Mouse (Mus musculus): ENCODE measurements around the gene Arhgef3. TPM values are rescaled to one million over a fixed set of nuclear protein-coding genes. Genes with fewer than 3 reads are reported as not detected.

Arhgef3 gene
- polyA plus RNA-seq, 1 experiment, result 2.6 TPM

- H3K4me3 ChIP-seq (ENCODE audit: low read depth, low read length), result no peak overlapping the region
- H3K9me3 ChIP-seq (replicated peaks; ENCODE audit: control insufficient read depth, insufficient read depth, low read length, poor library complexity, severe bottlenecking), result no peaks in the 10 kb centered on the region
- no peak overlapping the region for H3K27ac ChIP-seq (ENCODE audit: insufficient read depth, low read length)
- H3K4me1 ChIP-seq (ENCODE audit: control insufficient read depth, insufficient read depth, low read length), result peaks cover 2% of the 10 kb centered on the region
- H3K36me3 ChIP-seq (ENCODE audit: control insufficient read depth, insufficient read depth, low read length, poor library complexity, severe bottlenecking), result no peaks in the 10 kb centered on the region
- TF ChIP-seq CTCF (IDR thresholded peaks at IDR 0.05; ENCODE audit: low read depth, low read length), result no peak
- no peak for TF ChIP-seq POLR2A (IDR thresholded peaks at IDR 0.05; ENCODE audit: insufficient read depth, low read length)
- TF ChIP-seq EP300 (IDR thresholded peaks at IDR 0.05; ENCODE audit: insufficient read depth, low read depth, low read length), result no peak
- no peaks in the 10 kb centered on the region for H3K27me3 ChIP-seq (ENCODE audit: control insufficient read depth, insufficient read depth, low read length, poor library complexity, severe bottlenecking)
- no peak overlapping the region for H3K9ac ChIP-seq (ENCODE audit: low read depth, poor library complexity, severe bottlenecking)
Observed at GRCm38 (mm10) chr14:27361514-27361913, 246.8 kb downstream of the Arhgef3 start.

DNA sequence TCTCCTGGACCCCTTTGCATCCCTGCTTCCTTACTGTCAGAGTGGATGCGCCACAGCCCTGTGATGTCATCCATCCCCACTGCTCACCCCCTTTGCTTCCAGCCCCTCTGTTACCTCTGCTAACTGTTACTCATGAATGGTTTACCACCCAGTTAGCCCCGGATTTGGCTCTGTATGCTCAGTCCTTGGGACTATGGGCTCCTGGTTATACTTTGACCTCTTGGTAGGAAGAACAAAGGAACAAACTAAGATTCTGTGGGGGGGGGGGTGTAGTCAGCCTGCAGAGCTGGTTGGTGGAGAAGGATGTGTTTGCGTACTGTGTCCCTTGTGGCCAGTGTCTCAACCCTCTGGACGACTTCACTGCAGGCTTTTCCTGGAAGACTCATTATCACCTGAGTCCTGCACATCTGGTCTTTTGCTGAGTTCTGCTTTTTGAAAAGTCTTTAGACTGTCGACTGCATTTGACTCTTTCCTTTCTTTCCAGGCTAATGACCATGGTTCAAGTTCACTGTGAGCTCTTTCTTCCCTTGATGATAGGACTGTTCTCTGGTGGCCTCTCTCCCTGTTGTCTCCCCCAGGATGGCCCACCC is 250.1 kb downstream of the Arhgef3 start:
- H3K36me3 ChIP-seq (ENCODE audit: control insufficient read depth, insufficient read depth, low read length, poor library complexity, severe bottlenecking), result no peaks in the 10 kb centered on the region
- no peak overlapping the region for H3K9ac ChIP-seq (ENCODE audit: low read depth, poor library complexity, severe bottlenecking)
- no peak overlapping the region for H3K4me3 ChIP-seq (ENCODE audit: low read depth, low read length)
- peaks cover 2% of the 10 kb centered on the region for H3K4me1 ChIP-seq (ENCODE audit: control insufficient read depth, insufficient read depth, low read length)
- no peak for TF ChIP-seq CTCF (IDR thresholded peaks at IDR 0.05; ENCODE audit: low read depth, low read length)
- TF ChIP-seq EP300 (IDR thresholded peaks at IDR 0.05; ENCODE audit: insufficient read depth, low read depth, low read length), result no peak
- no peak for TF ChIP-seq POLR2A (IDR thresholded peaks at IDR 0.05; ENCODE audit: insufficient read depth, low read length)
- H3K9me3 ChIP-seq (replicated peaks; ENCODE audit: control insufficient read depth, insufficient read depth, low read length, poor library complexity, severe bottlenecking), result no peaks in the 10 kb centered on the region
- H3K27me3 ChIP-seq (ENCODE audit: control insufficient read depth, insufficient read depth, low read length, poor library complexity, severe bottlenecking), result no peaks in the 10 kb centered on the region
- H3K27ac ChIP-seq (ENCODE audit: insufficient read depth, low read length), result no peak overlapping the region

DNA sequence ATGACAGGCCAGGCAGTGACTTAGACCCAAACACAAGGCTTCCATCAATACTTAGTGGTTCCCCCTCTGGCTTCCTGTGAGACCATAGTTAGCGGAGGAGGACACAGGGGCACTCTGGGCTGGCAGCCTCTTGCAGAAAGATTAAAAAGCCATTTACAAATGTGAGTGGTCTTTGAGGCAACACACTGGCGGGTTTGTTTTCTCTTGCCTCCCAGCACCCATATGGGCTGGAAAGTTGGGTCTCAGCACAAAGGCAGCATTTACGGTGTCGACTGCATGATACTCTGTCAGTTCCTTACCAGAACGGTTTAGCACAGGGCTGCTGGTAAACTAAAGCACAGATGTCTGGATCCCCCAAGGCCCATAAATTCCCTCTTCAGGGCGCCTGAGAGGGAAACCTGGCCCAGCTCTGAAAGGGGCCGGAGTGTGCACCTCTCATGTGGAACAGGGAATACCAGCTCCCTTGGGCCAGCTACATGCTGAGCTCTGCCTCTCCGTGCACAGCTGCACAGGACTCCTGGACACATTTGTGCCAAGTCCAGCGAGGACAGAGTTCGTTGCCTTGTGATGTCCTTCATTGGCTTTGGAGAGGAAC is 252.5 kb downstream of the Arhgef3 start:
- no peak for TF ChIP-seq EP300 (IDR thresholded peaks at IDR 0.05; ENCODE audit: insufficient read depth, low read depth, low read length)
- no peaks in the 10 kb centered on the region for H3K9me3 ChIP-seq (replicated peaks; ENCODE audit: control insufficient read depth, insufficient read depth, low read length, poor library complexity, severe bottlenecking)
- H3K4me1 ChIP-seq (ENCODE audit: control insufficient read depth, insufficient read depth, low read length), result no peaks in the 10 kb centered on the region
- H3K4me3 ChIP-seq (ENCODE audit: low read depth, low read length), result no peak overlapping the region
- H3K27ac ChIP-seq (ENCODE audit: insufficient read depth, low read length), result no peak overlapping the region
- H3K27me3 ChIP-seq (ENCODE audit: control insufficient read depth, insufficient read depth, low read length, poor library complexity, severe bottlenecking), result no peaks in the 10 kb centered on the region
- H3K9ac ChIP-seq (ENCODE audit: low read depth, poor library complexity, severe bottlenecking), result no peak overlapping the region
- H3K36me3 ChIP-seq (ENCODE audit: control insufficient read depth, insufficient read depth, low read length, poor library complexity, severe bottlenecking), result no peaks in the 10 kb centered on the region

- Histone ChIP-seq H3K4me3 (ENCODE audit: low read depth, low read length) (no peak overlapping the region), H3K9me3 (replicated peaks; ENCODE audit: control insufficient read depth, insufficient read depth, low read length, poor library complexity, severe bottlenecking) (no peaks in the 10 kb centered on the region), H3K27ac (ENCODE audit: insufficient read depth, low read length) (no peak overlapping the region), H3K9ac (ENCODE audit: low read depth, poor library complexity, severe bottlenecking) (no peak overlapping the region), H3K36me3 (ENCODE audit: control insufficient read depth, insufficient read depth, low read length, poor library complexity, severe bottlenecking) (no peaks in the 10 kb centered on the region), H3K27me3 (ENCODE audit: control insufficient read depth, insufficient read depth, low read length, poor library complexity, severe bottlenecking) (no peaks in the 10 kb centered on the region), H3K4me1 (ENCODE audit: control insufficient read depth, insufficient read depth, low read length) (peaks cover 1% of the 10 kb centered on the region)
- TF ChIP-seq CTCF (IDR thresholded peaks at IDR 0.05; ENCODE audit: low read depth, low read length) (no peak), POLR2A (IDR thresholded peaks at IDR 0.05; ENCODE audit: insufficient read depth, low read length) (no peak), EP300 (IDR thresholded peaks at IDR 0.05; ENCODE audit: insufficient read depth, low read depth, low read length) (no peak)
Observed at GRCm38 (mm10) chr14:27368619-27369018, 253.9 kb downstream of the Arhgef3 start.

DNA sequence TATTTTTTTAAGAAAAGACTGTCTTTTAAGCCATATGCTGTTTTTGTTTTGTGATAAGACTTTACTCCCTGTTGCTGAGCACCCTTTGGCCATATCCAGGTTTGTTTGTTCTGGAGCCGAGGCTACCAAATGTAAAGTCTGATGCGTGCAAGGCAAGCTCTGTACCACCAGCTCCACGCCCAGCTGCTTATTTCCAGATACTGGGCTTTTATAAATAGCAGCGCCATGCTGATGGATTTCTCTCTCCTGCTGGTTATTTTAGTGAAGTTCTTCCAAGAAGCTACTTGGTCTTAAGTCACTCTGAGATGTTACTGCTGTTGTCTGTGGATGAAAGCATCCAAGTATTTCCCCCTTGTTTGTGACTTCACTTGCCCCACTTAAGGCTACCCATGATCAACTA is 254.8 kb downstream of the Arhgef3 start:
- Histone ChIP-seq H3K4me1 (ENCODE audit: control insufficient read depth, insufficient read depth, low read length) (peaks cover 1% of the 10 kb centered on the region), H3K27ac (ENCODE audit: insufficient read depth, low read length) (no peak overlapping the region), H3K9me3 (replicated peaks; ENCODE audit: control insufficient read depth, insufficient read depth, low read length, poor library complexity, severe bottlenecking) (no peaks in the 10 kb centered on the region), H3K4me3 (ENCODE audit: low read depth, low read length) (no peak overlapping the region), H3K27me3 (ENCODE audit: control insufficient read depth, insufficient read depth, low read length, poor library complexity, severe bottlenecking) (no peaks in the 10 kb centered on the region), H3K36me3 (ENCODE audit: control insufficient read depth, insufficient read depth, low read length, poor library complexity, severe bottlenecking) (no peaks in the 10 kb centered on the region), H3K9ac (ENCODE audit: low read depth, poor library complexity, severe bottlenecking) (no peak overlapping the region)
- TF ChIP-seq POLR2A (IDR thresholded peaks at IDR 0.05; ENCODE audit: insufficient read depth, low read length), result no peak
- no peak for TF ChIP-seq CTCF (IDR thresholded peaks at IDR 0.05; ENCODE audit: low read depth, low read length)
- TF ChIP-seq EP300 (IDR thresholded peaks at IDR 0.05; ENCODE audit: insufficient read depth, low read depth, low read length), result no peak

DNA sequence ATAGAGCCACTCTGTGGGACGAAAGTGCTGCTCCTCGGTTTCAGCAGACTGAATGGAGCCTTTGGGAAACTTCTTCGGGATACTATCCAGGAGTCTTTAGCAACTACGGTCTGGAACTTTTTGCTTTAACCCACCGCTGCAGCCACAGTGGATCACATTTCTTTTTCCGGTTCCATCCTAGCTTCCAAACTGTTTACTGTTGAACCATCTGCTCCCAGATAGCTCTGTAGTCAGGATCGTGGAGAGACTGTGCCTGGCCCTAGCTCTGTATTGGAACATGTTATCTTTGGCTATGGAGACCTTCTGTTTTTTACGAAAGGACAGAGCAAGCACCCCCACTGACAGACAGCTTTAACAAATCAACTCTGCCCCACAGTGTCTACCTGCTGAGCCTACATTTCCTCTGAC is 257.0 kb downstream of the Arhgef3 start:
- no peaks in the 10 kb centered on the region for H3K9me3 ChIP-seq (replicated peaks; ENCODE audit: control insufficient read depth, insufficient read depth, low read length, poor library complexity, severe bottlenecking)
- H3K36me3 ChIP-seq (ENCODE audit: control insufficient read depth, insufficient read depth, low read length, poor library complexity, severe bottlenecking), result no peaks in the 10 kb centered on the region
- H3K27ac ChIP-seq (ENCODE audit: insufficient read depth, low read length), result no peak overlapping the region
- peaks cover 1% of the 10 kb centered on the region for H3K4me1 ChIP-seq (ENCODE audit: control insufficient read depth, insufficient read depth, low read length)
- H3K27me3 ChIP-seq (ENCODE audit: control insufficient read depth, insufficient read depth, low read length, poor library complexity, severe bottlenecking), result no peaks in the 10 kb centered on the region
- H3K4me3 ChIP-seq (ENCODE audit: low read depth, low read length), result no peak overlapping the region
- TF ChIP-seq POLR2A (IDR thresholded peaks at IDR 0.05; ENCODE audit: insufficient read depth, low read length), result no peak
- no peak for TF ChIP-seq EP300 (IDR thresholded peaks at IDR 0.05; ENCODE audit: insufficient read depth, low read depth, low read length)
- no peak for TF ChIP-seq CTCF (IDR thresholded peaks at IDR 0.05; ENCODE audit: low read depth, low read length)
- H3K9ac ChIP-seq (ENCODE audit: low read depth, poor library complexity, severe bottlenecking), result no peak overlapping the region
